Mouse (Mus musculus): Measurements from ENCODE around the gene Syne1.

DNA sequence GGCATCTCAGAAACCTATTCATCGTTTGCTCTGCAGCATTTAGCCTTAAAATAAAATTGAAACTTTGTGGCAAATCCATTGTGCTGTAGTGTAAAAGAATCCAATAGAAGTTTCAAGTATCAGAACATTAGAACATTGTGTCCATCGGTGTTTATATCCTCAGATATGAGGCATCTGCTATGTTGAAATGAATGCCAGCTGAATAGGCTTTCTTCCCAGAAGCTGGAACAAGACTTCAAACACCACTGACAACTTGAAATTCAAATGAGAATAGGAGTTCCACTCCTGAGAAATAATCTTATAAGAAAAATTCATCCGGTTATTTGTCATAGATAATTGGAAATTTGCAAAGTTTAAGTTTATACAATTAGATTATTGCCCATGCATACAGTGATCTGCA is 135.6 kb downstream of the Syne1 start:
- TF ChIP-seq CTCF (IDR thresholded peaks at IDR 0.05; ENCODE audit: control insufficient read depth, insufficient read depth, low read length), result no peak
- no peak for TF ChIP-seq POLR2A (IDR thresholded peaks at IDR 0.05; ENCODE audit: borderline replicate concordance, control insufficient read depth, low read depth, low read length)

All from bone marrow, adult 2 months (tissue).